Mouse (Mus musculus): ENCODE data around the gene Gm21560. TPM values are rescaled to one million over a fixed set of nuclear protein-coding genes. Genes with fewer than 3 reads are reported as not detected.
"Not testable (repeated sequence)": the region's sequence is repeated elsewhere in the genome, so short reads cannot be mapped to it uniquely, and the experiment has no call there.

Gm21560 gene
- not detected in 2 replicates for polyA plus RNA-seq (2015; fragmentation: Nextera tagmentation; extraction: Ambion mirVana)

- 68% methylated on average over 2 of the region's 2 CpGs for WGBS
- not testable (repeated sequence) for ATAC-seq (ENCODE audit: insufficient number of reproducible peaks, low FRiP score, low TSS enrichment, low read depth); H3K4me1 ChIP-seq
These were observed at the start of gene Gm21560 for GRCm38 (mm10) chr14:6219192-6219591. Gm21560 (minus strand) TSS chr14:6219292.

GRCm38 (mm10) chr14:6163538-6163937 lies 55.6 kb downstream of the Gm21560 start:
- H3K36me3 ChIP-seq; H3K27ac ChIP-seq; H3K4me2 ChIP-seq; H3K4me1 ChIP-seq; ATAC-seq (ENCODE audit: insufficient number of reproducible peaks, low FRiP score, low TSS enrichment, low read depth); H3K9me3 ChIP-seq; H3K27me3 ChIP-seq; H3K4me3 ChIP-seq; H3K9ac ChIP-seq: not testable (repeated sequence)
- 80% methylated on average over 5 of the region's 9 CpGs for WGBS

More at GRCm38 (mm10) chr14:6219192-6219591, at the start of gene Gm21560:
- not testable (repeated sequence) for H3K9me3 ChIP-seq, H3K4me2 ChIP-seq, H3K4me3 ChIP-seq, H3K27me3 ChIP-seq, H3K36me3 ChIP-seq, H3K27ac ChIP-seq, H3K9ac ChIP-seq

GRCm38 (mm10) chr14:6161085-6161484 lies 58.0 kb downstream of the Gm21560 start:
- H3K9ac ChIP-seq; H3K9me3 ChIP-seq; H3K4me3 ChIP-seq; H3K27me3 ChIP-seq; H3K27ac ChIP-seq; H3K4me2 ChIP-seq; H3K36me3 ChIP-seq; H3K4me1 ChIP-seq; ATAC-seq (ENCODE audit: insufficient number of reproducible peaks, low FRiP score, low TSS enrichment, low read depth): not testable (repeated sequence)
- WGBS = 95% methylated on average over 1 of the region's 1 CpGs

Other genes starting within 250 kb of the Gm21560 start
- not detected in 2 replicates for gene Gm3453, start 240.2 kb downstream of the Gm21560 start, polyA plus RNA-seq (2015; fragmentation: Nextera tagmentation; extraction: Ambion mirVana)
- gene Gm6337, start 161.0 kb downstream of the Gm21560 start, polyA plus RNA-seq (2015; fragmentation: Nextera tagmentation; extraction: Ambion mirVana) = not detected in 2 replicates
- gene Gm8206, start 125.3 kb downstream of the Gm21560 start, polyA plus RNA-seq (2015; fragmentation: Nextera tagmentation; extraction: Ambion mirVana) = 1.7 and 1.9 TPM in 2 replicates
- gene Gm3468, start 110.6 kb downstream of the Gm21560 start, polyA plus RNA-seq (2015; fragmentation: Nextera tagmentation; extraction: Ambion mirVana) = 1.3 and 1.4 TPM in 2 replicates
- not detected in 2 replicates for gene Gm3476, start 93.5 kb downstream of the Gm21560 start, polyA plus RNA-seq (2015; fragmentation: Nextera tagmentation; extraction: Ambion mirVana)
- 0.62 and 0.78 TPM in 2 replicates for gene Gm3411, start 68.0 kb upstream of the Gm21560 start, polyA plus RNA-seq (2015; fragmentation: Nextera tagmentation; extraction: Ambion mirVana)
- gene Gm21103, start 85.6 kb upstream of the Gm21560 start, polyA plus RNA-seq (2015; fragmentation: Nextera tagmentation; extraction: Ambion mirVana) = not detected in 2 replicates
- not detected in 2 replicates for gene Gm3618, start 124.4 kb upstream of the Gm21560 start, polyA plus RNA-seq (2015; fragmentation: Nextera tagmentation; extraction: Ambion mirVana)
- gene Gm16440, start 171.0 kb upstream of the Gm21560 start, polyA plus RNA-seq (2015; fragmentation: Nextera tagmentation; extraction: Ambion mirVana) = not detected in 2 replicates
- gene Gm3591, start 193.2 kb upstream of the Gm21560 start, polyA plus RNA-seq (2015; fragmentation: Nextera tagmentation; extraction: Ambion mirVana) = 0.65 and 0.96 TPM in 2 replicates
- gene Gm3594, start 225.3 kb upstream of the Gm21560 start, polyA plus RNA-seq (2015; fragmentation: Nextera tagmentation; extraction: Ambion mirVana) = not detected in 2 replicates